Mouse (Mus musculus) frontal cortex, postnatal 25 days (tissue): ENCODE results near the gene Cc2d1a.

Source experiments
- DNase-seq, 2 experiments: peaks; one replicate each; pipeline ENCODE4 v3.0.0; 2022; ENCODE audit warnings: low spot score in 2 of 2

Cc2d1a gene

GRCm38 (mm10) chr8:84104697-84105609, 42.8 kb downstream of the Cc2d1a start, which contains the start of gene Dcaf15:
Dcaf15 (minus strand) TSS chr8:84104768.
- DNase-seq = peak; percentile 91 to 96

- peak in 1 of 2 experiments; percentile 47 for DNase-seq
Measured at GRCm38 (mm10) chr8:84104221-84104620, 43.5 kb downstream of the Cc2d1a start.

DNA sequence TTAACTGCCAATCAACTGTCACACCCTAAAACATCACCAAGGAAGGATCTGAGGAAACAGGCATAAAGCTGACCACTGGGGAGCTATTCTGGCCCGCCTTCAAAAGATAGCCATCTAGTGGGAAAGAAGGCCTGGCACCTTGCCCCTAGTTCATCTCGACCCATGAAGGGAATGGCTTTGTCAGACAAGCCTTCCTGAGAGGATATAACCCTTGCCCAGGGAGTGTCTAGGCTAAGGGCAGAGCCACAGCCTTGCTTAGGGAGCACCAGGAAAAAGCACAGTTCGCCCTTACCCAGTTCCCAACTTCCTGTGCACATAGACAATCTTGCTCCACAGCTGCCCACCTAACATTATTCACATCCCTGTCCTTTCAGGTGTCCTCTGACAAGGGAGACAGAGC, 44.1 kb downstream of the Cc2d1a start:
- no peak for DNase-seq

DNA sequence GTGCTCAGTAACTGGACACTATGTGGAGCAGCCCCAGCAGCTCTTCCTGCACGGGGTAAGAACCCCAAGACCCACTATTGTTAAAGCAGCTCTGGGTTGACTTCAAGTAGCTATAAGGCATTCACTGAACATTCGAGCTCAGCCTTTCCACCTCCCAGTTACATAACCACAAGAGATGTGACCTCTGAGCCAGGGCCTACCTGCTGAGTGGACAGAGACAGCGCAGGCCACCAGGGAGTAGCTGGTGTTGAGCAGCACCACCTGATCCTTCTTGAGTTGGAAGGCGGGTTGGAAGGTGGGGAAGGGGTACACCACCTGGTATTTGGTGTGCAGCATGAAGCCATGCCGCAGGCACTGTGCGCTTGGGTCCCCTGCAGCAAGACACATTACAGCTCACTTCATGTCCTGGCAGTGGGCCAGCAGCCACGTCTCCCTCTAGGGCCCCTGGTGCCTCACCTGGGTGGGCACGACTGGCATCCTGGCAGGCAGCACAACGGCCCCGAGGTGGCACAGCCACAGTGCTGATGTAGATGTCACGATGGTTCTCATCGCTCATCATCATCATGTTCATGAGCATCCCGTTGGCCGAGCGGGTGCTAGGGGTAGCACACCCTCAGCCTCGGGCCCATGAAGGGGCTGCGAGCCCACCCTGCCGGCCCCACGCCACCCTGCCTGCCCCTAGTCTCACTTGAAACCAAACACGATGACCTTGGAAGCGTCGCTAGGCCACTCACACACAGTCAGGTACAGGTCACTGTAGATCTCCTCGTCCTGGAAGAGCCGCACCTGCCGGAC, 46.1 kb downstream of the Cc2d1a start:
- no peak for DNase-seq

- no peak for DNase-seq
Measured at GRCm38 (mm10) chr8:84098376-84098775, 49.4 kb downstream of the Cc2d1a start.

DNA sequence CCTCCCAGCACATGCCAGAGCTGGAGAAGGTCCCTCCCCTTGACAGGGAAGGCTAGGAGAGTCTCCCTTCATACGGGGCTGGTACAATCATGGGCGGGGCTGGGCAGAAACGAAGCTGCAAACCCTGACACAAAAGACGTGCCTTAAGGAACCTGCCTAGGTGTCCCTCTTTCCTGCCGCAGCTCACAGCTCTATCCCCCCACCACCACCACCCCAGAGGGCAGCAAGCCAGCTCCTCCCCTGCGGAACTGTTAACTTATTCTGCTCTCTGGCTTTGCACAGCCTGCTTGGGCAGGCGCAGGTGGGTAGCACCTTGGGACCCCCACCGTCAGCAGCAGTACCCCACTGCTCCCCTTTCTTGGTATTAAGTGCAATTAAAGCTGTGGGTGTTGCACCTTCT, 51.7 kb downstream of the Cc2d1a start:
- no peak for DNase-seq

- no peak for DNase-seq
Measured at GRCm38 (mm10) chr8:84090585-84090984, 57.2 kb downstream of the Cc2d1a start.

DNA sequence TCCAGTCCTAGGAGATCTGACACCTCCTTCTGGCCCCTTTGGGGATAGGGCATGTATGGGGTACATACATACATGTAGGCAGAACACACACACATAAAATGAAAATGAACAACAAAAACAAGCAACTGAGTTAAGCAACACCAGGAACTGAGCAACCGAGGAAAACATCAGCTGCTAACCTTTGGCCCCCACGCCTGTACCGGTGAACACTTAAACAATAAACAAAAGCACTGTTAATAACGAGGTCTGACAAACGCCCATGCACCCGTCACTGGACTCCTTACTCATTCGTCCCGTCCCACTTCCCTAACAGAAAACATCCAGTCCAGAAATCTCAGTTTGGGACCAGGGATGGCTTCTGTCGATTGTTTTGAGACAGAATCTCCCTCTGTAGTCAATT, 58.5 kb downstream of the Cc2d1a start:
- no peak for DNase-seq

- no peak for DNase-seq
Measured at GRCm38 (mm10) chr8:84087821-84088220, 59.9 kb downstream of the Cc2d1a start.

DNA sequence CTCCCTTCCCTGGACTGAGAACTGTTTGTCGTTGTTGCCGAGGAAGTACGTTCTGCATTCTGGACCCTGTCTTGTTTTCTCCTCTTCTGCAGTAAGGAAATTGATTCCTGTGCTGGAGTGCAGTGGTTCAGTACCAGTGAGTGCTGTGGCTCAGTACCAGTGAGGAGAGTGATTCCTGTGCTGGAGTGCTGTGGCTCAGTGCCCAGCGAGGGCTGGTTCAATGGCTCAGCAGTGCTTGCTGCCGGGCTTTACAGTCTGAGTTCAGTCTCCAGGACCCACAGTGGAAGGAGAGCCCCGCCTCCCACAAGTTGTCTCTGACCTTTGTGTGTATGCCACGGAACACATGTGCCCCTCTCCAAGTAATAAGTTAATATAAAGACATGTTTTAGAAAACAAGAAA, 60.6 kb downstream of the Cc2d1a start:
- no peak for DNase-seq

DNA sequence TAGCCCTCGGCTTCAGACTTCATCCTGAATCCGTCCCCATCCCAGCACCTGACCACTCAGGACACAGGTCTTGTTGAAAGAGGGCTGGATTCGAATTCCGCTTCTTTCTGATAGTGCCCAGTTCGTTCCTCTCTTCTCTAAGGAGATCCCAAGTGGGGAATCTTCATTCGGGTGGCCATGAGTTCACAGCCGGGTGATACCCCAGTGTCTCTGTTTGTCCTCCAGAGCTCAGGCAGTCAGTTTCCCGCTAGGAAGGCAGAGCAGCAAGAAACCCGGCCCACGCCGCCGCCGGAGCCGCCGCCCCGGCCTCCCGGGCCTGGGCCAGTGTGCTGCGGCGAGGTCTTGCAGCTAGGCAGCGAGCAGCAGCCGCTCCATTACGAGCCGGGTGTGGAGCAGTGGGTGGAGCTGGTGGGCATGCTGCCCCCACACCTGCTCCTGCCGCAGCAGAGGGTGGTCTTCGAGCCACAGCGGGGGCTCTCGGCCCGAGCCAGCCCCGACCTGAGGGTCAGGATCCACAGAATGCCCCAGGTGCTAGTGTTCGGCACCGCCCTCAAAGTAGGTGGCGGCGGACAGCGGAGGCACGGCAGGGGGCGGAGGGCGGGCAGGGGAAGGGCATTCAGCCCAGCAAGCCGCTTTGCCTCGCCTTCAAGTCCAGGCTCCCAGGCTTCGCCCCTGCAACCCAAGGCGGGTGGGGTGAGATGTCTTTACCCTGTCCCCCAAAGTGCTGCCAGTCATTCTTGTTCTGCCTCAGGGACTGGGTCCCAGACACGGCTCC, 63.2 kb downstream of the Cc2d1a start:
- DNase-seq = no peak

DNA sequence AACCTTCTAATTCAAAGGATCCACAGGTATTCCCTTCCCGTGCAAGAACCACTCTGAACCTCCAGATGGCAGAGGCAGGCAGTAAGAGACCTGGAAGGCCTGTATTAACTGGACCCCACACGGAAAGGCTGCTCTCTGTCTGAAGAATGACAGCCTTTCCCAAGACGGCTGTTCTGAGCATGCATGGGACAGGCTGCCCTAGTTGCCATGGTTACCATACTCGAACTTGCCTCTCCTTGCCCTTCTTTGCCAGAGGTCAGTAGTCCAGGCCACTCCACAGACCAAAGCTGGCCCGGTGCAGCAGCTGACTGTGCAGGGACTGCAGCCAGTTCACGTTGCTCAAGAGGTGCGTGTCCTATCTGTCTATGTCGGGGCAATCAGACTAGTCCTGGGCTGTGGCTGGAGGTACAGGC, 63.9 kb downstream of the Cc2d1a start:
- DNase-seq = no peak
